Mouse (Mus musculus): ENCODE measurements around the gene Qpct.

DNA sequence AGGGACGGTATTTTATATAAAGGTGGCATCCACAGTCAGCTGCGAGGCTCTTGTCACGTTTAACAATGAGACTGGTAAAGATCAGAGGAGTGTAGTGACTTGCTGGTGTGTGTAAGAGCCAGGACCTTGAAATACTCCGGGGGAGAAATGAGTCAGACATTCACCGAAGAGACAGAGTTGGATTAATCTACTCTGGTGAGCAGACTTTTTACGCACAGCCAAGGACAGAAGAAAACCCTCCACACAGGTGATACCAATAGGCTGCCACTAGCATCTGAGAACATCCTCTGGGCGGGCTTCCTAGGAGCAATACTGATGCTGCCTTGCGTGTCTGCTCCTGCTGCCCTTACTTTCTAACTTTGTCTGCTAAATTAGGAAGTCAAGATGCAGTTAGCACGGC lies 57.9 kb downstream of the Qpct start:
- TF ChIP-seq ZC3H11A (IDR thresholded peaks at IDR 0.05; ENCODE audit: borderline replicate concordance, low read depth, low read length) (no peak), ZNF384 (IDR thresholded peaks at IDR 0.05; ENCODE audit: low read depth, low read length) (no peak), CHD2 (IDR thresholded peaks at IDR 0.05; ENCODE audit: low read depth, low read length) (no peak), HCFC1 (IDR thresholded peaks at IDR 0.05; ENCODE audit: borderline replicate concordance, insufficient read depth, low read length) (no peak), MAFK (IDR thresholded peaks at IDR 0.05; ENCODE audit: insufficient read depth, low read depth, low read length) (no peak)
